Mouse (Mus musculus) kidney, postnatal 0 days (tissue): ENCODE results near the gene 1700093K21Rik. TPM values are rescaled to one million over a fixed set of nuclear protein-coding genes. Genes with fewer than 3 reads are reported as not detected.
"Not testable (repeated sequence)": the region's sequence is repeated elsewhere in the genome, so short reads cannot be mapped to it uniquely, and the experiment has no call there.

Source experiments
- ATAC-seq: fragments of 200-750 bp; cut with Nextera tagmentation; replicated peaks from 2 replicates; pipeline ENCODE4 v1.8.0; 2017; ENCODE audit warnings: low read depth, moderate number of reproducible peaks, moderate TSS enrichment, moderate library complexity; ENCODE audit not compliant: low FRiP score
- DNase-seq: peaks from one replicate; pipeline ENCODE4 v3.0.0-alpha.2; 2016; ENCODE audit warnings: low spot score
- H3K27ac ChIP-seq: fragments of 300-500 bp; sonication (generic); 2 replicates; pipeline ENCODE4 v1.5.1; 2014; ENCODE audit warnings: mild to moderate bottlenecking
- H3K27me3 ChIP-seq: fragments of 300-500 bp; sonication (generic); 2 replicates; pipeline ENCODE4 v1.6.1; 2014; ENCODE audit warnings: low read length, mixed read lengths; ENCODE audit not compliant: insufficient read depth
- H3K36me3 ChIP-seq: fragments of 300-500 bp; sonication (generic); 2 replicates; pipeline ENCODE4 v1.6.1; 2014; ENCODE audit warnings: low read length, mixed read lengths; ENCODE audit not compliant: insufficient read depth
- H3K4me1 ChIP-seq: fragments of 300-500 bp; sonication (generic); replicated peaks from 2 replicates; pipeline ENCODE4 v1.6.1; 2014; ENCODE audit warnings: antibody characterized with exemption, low read length, mixed read lengths; ENCODE audit not compliant: insufficient read depth
- H3K4me2 ChIP-seq: fragments of 300-500 bp; sonication (generic); 2 replicates; pipeline ENCODE4 v1.6.1; 2014; ENCODE audit warnings: mild to moderate bottlenecking, low read length, moderate library complexity, mixed read lengths
- H3K4me3 ChIP-seq: fragments of 300-500 bp; sonication (generic); replicated peaks from 2 replicates; pipeline ENCODE4 v1.5.1; 2014; ENCODE audit warnings: low read depth, low read length
- H3K9ac ChIP-seq: fragments of 300-500 bp; sonication (generic); 2 replicates; pipeline ENCODE4 v1.6.1; 2014; ENCODE audit warnings: low read depth, low read length
- H3K9me3 ChIP-seq: fragments of 300-500 bp; sonication (generic); replicated peaks from 2 replicates; pipeline ENCODE4 v1.6.1; 2016; ENCODE audit warnings: low read length, inconsistent platforms, mixed read lengths
- CTCF ChIP-seq: IDR thresholded peaks from 2 replicates; pipeline ENCODE4 v1.5.1; 2016; ENCODE audit warnings: antibody characterized with exemption, low read depth, mild to moderate bottlenecking, moderate library complexity
- WGBS: fragments of 180-500 bp; shearing (Covaris S2); extraction: QIAGEN DNeasy Blood & Tissue Kit; methylation state at CpG from one replicate; pipeline ENCODE4 v1.1.7; 2014; 5-methylcytosine and 5-hydroxymethylcytosine counted together
- polyA plus RNA-seq: library from polyadenylated mRNA; unstranded; fragments of >200 nt; fragmentation: Nextera tagmentation; extraction: Ambion mirVana; gene quantifications from 2 replicates; pipeline ENCODE4 v1.2.1, GENCODE M21; 2015

1700093K21Rik gene
- polyA plus RNA-seq, 1 experiment from 2014 or later = not detected

GRCm38 (mm10) chr11:23515315-23515714 lies 5.6 kb downstream of the 1700093K21Rik start:
- Histone ChIP-seq H3K9ac (no peak overlapping the region), H3K27ac (no peak overlapping the region), H3K4me1 (no peaks in the 10 kb centered on the region), H3K4me3 (no peak overlapping the region), H3K36me3 (no peaks in the 10 kb centered on the region), H3K9me3 (no peaks in the 10 kb centered on the region), H3K27me3 (no peaks in the 10 kb centered on the region), H3K4me2 (no peak overlapping the region)
- TF ChIP-seq CTCF = no peak
- WGBS = 78% methylated on average over 2 of the region's 2 CpGs
- DNase-seq = no peak
- ATAC-seq = no peak

GRCm38 (mm10) chr11:23514785-23515184 lies 6.2 kb downstream of the 1700093K21Rik start:
- H3K4me2 ChIP-seq, ATAC-seq, DNase-seq, H3K4me3 ChIP-seq, H3K9me3 ChIP-seq, H3K9ac ChIP-seq, H3K4me1 ChIP-seq, H3K27me3 ChIP-seq, H3K27ac ChIP-seq, H3K36me3 ChIP-seq: not testable (repeated sequence)
- 41% methylated on average over 4 of the region's 4 CpGs for WGBS

GRCm38 (mm10) chr11:23504801-23505200 lies 16.2 kb downstream of the 1700093K21Rik start:
- not testable (repeated sequence) for H3K4me3 ChIP-seq, H3K4me1 ChIP-seq, H3K27me3 ChIP-seq, H3K27ac ChIP-seq, DNase-seq, ATAC-seq, H3K9ac ChIP-seq, H3K9me3 ChIP-seq, H3K4me2 ChIP-seq, H3K36me3 ChIP-seq
- WGBS = 67% methylated on average over 5 of the region's 5 CpGs

GRCm38 (mm10) chr11:23498609-23499008 lies 22.3 kb downstream of the 1700093K21Rik start:
- H3K4me2 ChIP-seq = peak overlapping the region; percentile 60
- TF ChIP-seq CTCF = no peak
- ATAC-seq (no peak), DNase-seq (no peak)
- 0 out of 2 replicates have a peak overlapping the region, but pooled peaks have one; percentile 10 for H3K27ac ChIP-seq
- peaks cover 14% of the 10 kb centered on the region for H3K4me1 ChIP-seq
- no peaks in the 10 kb centered on the region for H3K36me3 ChIP-seq
- H3K4me3 ChIP-seq = peak overlapping the region; percentile 81
- H3K9ac ChIP-seq = peak overlapping the region; percentile 36; the same call in 1 of the 2 replicates
- H3K9me3 ChIP-seq = no peaks in the 10 kb centered on the region
- no peaks in the 10 kb centered on the region for H3K27me3 ChIP-seq
- WGBS = 63% methylated on average over 5 of the region's 5 CpGs

GRCm38 (mm10) chr11:23497718-23498509 lies 23.0 kb downstream of the 1700093K21Rik start, which contains the start of gene Ahsa2:
Gene Ahsa2 (minus strand): TSS chr11:23498030.
- Histone ChIP-seq H3K27me3 (no peaks in the 10 kb centered on the region), H3K9ac (peak within 1 kb of the TSS; percentile 88), H3K27ac (peak within 1 kb of the TSS; percentile 94), H3K9me3 (no peaks in the 10 kb centered on the region), H3K36me3 (peaks cover 6% of the 10 kb centered on the region; the same call in 1 of the 2 replicates), H3K4me3 (peak within 1 kb of the TSS; percentile 81), H3K4me1 (peaks cover 14% of the 10 kb centered on the region), H3K4me2 (peak within 1 kb of the TSS; percentile 73)
- WGBS = under 1% methylated on average over 48 of the region's 66 CpGs
- ATAC-seq (peak; percentile 97), DNase-seq (peak; percentile 99)
- no peak for TF ChIP-seq CTCF

- WGBS = under 1% methylated on average over 22 of the region's 22 CpGs
- peak; percentile 86 for DNase-seq
- Histone ChIP-seq H3K9ac (peak overlapping the region; percentile 88), H3K27ac (peak overlapping the region; percentile 94), H3K4me3 (peak overlapping the region; percentile 81), H3K27me3 (no peaks in the 10 kb centered on the region), H3K36me3 (peaks cover 12% of the 10 kb centered on the region; the same call in 1 of the 2 replicates), H3K4me2 (peak overlapping the region; percentile 73), H3K4me1 (peaks cover 14% of the 10 kb centered on the region), H3K9me3 (no peaks in the 10 kb centered on the region)
- no peak for TF ChIP-seq CTCF
- ATAC-seq = peak; percentile 80
Measured at GRCm38 (mm10) chr11:23497335-23497717, 23.6 kb downstream of the 1700093K21Rik start.
